Mouse (Mus musculus) B cell, adult 2 months (primary cell): ENCODE measurements around the gene Aadac.

ENCODE experiments used
- DNase-seq, 2 experiments: peaks; one replicate each; pipeline ENCODE4 v3.0.0; 2022

Gene Aadac

DNA sequence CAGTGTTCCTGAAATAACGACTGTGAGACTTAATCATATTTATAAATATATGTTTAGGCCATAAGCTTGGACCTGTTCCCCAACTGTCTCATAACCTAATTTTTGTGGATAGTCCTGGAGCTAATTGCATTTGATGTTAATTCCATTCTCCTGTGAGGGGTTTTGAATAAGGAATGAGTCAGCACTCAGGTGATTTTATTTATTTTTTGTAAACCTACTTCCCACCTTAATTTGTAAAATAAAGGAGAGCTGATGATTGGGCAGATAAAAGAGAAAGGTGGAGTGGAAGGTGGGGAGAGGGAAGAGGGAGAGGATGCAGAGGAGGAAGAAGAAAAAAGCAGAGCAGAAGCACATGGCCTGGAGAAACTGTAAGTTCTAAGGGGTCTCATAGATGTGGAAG is at the start of gene Aadac:
Gene Aadac (plus strand): TSS at position 301 of the 400 bp plus-strand sequence.
- DNase-seq: no peak

DNA sequence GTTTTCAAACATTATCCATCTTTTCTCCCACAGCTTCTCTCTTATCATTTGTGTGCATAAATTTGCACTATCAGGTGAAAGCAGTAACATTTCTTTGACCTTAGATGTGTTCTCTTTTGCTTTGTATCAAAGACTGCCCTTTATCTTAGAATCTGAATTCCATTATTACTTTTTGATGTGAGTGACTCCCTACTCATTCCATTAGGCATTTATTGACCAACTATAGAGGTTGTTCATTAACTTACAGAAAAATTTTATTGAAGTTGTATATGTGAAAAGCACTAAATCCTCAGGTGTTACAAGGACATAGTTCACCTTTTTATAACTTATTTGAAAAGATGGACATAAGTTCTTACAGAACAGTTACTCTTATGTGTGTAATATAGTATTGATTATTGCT is 21.9 kb upstream of the Aadac start:
- DNase-seq: no peak

GRCm38 (mm10) chr3:60006443-60006842 is 19.1 kb upstream of the Aadac start, which contains the start of gene Aadacl2:
TSS of gene Aadacl2 (plus strand) at chr3:60006743.
- no peak for DNase-seq

DNA sequence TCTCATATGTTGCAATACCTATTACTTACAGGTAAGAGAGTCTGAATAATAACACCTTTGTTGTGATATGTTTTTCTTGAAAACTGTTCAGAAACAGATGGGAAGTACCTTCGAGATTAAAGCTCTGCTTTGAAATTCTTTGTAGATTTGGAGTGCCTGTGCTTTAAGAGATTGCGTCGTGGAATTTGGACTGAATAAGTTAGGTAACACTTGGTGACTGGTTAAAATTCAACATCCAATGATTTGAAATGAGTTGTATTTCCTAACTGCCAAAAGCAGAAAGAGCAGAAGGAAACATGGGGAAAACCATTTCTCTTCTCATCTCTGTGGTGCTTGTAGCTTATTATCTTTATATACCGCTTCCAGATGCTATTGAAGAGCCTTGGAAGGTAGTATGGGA is 6.0 kb downstream of the Aadac start:
- no peak for DNase-seq

DNA sequence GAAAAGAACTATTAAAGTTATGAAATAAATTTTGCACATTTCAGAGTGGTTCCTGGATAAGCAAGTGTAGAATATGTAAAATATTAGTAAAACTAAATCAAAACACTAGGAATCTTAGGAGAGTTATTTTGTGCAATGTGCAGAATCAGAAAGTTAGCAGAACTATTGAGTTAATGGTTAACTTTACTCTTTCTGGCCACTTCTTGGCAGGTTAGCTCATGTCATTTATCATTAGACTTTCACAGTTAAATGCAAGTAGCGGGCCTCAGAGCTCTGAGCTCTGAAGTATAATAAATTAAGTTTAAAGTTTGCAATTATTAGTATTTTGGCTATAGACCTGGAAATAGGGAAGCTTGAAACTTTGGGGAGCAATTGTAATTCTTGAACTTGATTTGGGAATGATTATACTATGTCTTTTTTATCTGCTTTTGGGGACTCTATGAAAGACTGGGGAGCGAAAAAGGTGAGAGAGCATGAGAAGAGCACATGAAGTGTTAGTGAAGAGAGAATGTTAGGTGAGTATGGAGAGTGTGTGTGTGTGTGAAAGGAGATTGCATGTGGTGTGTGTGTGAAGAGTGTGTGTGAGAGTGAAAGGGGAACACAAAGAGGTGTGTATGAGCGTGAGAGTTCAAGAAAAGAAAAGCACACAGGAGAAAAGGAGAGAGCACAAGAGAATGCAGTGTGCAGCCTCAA is 20.9 kb downstream of the Aadac start:
- no peak for DNase-seq

- no peak for DNase-seq
Observed at GRCm38 (mm10) chr3:60053231-60053927, 27.9 kb downstream of the Aadac start.

DNA sequence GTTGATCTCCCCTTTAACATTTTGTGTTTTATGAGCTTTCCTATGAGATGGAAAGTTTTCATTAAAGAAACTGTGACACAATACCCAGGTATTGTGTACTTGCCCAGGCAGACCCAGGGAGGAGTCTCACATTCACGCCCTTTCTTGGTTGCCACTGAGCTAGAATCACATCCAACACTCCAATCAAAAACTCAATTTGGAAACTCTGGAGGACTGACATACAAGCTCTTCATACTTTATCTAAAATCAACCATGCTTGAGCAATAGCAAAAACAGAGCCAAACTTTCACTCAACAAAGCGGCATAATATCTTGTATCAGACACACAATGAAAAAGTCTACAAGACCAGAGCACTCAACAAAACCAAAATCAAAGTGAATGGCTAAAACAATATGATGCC is 28.4 kb downstream of the Aadac start:
- no peak for DNase-seq

GRCm38 (mm10) chr3:60056451-60056850 is 30.9 kb downstream of the Aadac start:
- peak; percentile 11 to 31 for DNase-seq

DNA sequence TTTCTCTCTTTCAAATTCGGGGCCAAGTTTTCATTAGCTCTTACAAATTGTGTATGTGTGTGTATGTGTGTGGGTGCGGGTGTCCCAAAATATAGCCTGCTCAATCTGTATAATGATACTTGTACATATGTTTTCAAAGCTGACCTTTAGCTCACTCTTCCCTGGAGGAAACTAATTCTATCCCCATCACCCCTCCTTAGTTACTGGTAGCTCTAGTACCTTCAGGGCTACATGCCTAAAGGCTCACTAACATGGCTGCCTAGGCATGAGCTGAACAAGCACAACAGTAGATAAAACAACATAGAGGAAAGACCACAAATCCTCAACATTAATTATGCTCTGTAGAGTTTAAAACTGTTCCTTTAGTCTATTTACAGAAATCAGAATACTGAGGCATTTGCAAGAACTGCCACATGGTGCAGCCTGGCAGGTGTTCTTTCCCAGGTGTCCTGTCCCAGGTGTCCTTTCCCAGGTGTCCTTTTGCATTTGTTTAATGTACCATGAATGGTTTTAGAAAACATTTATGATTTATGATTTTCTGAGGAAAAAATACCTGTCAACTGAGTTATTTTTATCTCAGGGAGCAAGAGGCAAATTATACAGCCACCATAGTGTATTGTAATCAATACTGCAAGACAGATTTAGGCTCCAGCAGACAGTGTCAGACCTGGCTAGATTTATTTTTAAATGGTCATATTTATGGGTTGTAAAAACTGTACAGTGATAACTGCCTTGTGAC is 31.7 kb downstream of the Aadac start:
- no peak for DNase-seq

- DNase-seq: no peak
Observed at GRCm38 (mm10) chr3:60057809-60058082, 32.2 kb downstream of the Aadac start.

- DNase-seq: no peak
Observed at GRCm38 (mm10) chr3:60078883-60079415, 53.4 kb downstream of the Aadac start.

- DNase-seq: peak; percentile 64 to 73
Observed at GRCm38 (mm10) chr3:60080572-60080971, 55.1 kb downstream of the Aadac start.

GRCm38 (mm10) chr3:60081648-60082047 is 56.1 kb downstream of the Aadac start, which contains the start of gene Sucnr1:
TSS of gene Sucnr1 (plus strand) at chr3:60081869.
- no peak for DNase-seq

DNA sequence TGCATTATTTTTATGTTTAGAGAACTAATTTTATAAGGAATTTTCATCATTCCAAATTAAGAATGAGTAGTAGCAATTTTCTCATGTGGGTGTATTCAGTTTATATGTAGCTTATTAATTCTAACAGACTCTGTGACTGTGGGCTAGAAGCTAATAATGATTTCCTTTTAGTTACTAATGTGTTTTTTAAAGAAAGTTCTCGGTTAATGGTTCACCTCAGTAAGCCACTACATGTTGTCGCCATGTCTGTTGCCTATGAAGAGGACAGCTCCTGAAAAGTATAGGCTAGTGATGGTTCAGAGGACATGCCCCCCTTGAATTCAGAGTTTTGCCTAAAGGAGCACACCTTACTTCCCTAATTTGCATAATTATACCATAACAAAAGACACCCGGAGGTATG is 57.2 kb downstream of the Aadac start:
- no peak for DNase-seq

- no peak for DNase-seq
Observed at GRCm38 (mm10) chr3:60085729-60086128, 60.2 kb downstream of the Aadac start.
